Mouse (Mus musculus) urinary bladder, postnatal 14 days (tissue): ENCODE measurements around the gene Zscan22.
"Not testable (repeated sequence)": the region's sequence is repeated elsewhere in the genome, so short reads cannot be mapped to it uniquely, and the experiment has no call there.

Experiments used
- DNase-seq: peaks from one replicate; pipeline ENCODE4 v3.0.0; 2021; ENCODE audit warnings: low spot score

The Zscan22 gene

GRCm38 (mm10) chr7:12897655-12898410 lies at the start of gene Zscan22:
Zscan22 (plus strand) TSS chr7:12897815.
- peak; percentile 92 for DNase-seq

- DNase-seq = no peak
These were observed 23.3 kb upstream of the Zscan22 start for GRCm38 (mm10) chr7:12874301-12874700.

DNA sequence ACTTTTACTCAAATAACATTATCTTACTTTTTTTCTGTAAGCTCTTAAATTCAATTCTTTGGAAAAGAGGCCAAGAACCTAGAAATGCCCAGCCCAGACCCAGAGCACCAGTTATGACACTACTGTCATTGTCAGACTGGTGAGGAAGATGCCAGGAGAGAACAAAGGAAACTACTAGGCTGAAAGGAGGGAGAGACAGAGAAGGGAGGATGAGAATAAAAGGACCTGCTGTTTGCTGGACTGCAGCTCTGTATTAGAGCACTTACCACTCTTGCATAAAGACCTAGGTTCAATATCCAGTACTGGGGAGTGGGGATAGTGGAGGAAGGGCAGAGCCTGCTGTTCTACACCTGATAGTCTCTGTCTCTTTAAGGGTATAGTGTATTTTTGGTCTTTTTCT lies 17.6 kb upstream of the Zscan22 start:
- DNase-seq = no peak

- DNase-seq = not testable (repeated sequence)
These were observed 17.1 kb upstream of the Zscan22 start for GRCm38 (mm10) chr7:12880497-12880896.

DNA sequence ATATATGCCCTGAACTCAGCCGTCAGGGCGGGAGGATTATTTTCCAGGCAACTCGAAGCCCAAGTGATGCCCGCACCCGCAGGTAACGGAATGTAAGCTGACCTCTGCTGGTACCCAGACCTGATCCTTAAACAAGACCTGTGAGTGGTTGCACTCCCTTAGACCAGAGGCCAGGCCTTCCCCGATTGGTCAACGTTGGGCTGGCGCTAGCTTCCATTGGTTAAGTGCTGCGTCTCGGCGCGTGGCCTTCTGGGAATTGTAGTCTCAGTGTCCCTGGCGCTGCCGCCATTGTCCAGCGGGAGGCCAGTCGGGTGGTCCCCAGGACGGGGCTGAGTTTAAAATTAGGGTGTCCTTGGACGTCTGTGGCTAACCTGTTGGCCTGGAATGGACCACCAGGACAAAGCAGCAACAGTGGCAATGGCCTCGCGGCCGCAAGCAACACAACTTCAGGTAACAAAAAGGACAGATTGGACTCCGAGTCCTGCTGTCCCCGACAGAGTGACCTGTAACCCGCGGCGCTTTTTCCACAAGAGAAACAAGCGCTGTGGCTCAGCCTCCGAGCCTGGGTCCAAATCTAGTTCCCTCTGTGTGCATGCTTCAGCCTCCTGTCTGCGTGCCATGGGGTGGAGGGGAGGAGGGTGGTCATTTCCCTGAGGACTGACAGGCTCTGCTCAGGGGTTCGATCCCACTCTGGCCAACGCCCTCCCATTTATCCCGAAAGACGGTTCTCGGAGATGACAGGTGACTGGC lies 16.5 kb upstream of the Zscan22 start, which contains the start of gene Zfp128:
TSS of gene Zfp128 (plus strand) at position 267 of the 750 bp plus-strand sequence.
- DNase-seq = peak; percentile 94

DNA sequence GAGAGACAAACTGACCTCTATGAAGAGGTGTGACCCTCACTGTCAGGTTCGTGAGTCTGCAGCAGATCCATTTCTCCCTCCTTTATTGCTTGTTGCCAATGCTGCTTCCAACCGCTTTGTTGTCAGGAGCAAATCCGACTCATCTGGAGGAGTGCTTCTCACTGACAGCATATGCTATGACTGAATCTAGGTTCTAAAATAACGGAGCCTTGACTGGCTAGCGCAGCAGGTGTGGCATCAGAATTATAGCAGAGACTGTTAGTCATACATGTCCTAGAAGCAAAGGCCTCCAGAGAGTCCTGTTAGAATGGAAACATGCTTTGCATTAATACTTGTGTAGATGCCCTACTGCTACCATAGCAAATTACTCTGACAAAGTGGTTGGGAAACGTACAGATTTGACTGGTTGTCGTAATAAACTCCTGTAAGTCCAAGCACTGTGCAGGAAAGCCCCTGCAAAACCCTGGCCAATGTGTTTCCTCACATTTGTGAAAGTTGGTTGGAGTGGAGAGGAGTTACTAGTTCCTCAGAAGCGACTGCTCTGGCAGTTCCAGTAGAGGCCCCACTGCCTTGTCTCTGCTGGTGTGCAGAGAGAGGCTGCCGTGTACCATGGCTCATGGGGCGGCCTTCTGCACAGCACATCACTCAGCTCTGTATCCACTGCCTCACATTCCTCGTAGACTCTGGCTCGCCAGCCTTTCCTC lies 10.9 kb upstream of the Zscan22 start:
- no peak for DNase-seq

- no peak for DNase-seq
These were observed 10.0 kb upstream of the Zscan22 start for GRCm38 (mm10) chr7:12887585-12887984.

DNA sequence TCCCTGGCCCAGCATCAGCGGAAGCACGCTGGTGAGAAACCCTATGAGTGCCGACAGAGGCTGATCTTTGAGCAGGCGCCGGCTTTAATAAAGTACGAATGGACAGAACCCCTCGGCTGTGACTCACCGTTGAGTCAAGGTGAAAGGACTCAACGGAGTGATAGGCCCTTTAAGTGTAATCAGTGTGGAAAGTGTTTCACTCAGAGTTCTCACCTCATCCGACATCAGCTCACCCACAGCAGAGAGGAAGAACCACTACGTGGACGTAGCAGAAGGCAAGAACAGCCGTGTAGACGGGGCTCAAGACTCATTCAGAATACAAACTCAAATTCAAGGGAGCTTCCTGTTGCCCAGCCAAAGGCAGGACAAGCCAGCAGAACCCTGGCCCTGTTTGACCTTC lies 6.7 kb upstream of the Zscan22 start:
- no peak for DNase-seq

DNA sequence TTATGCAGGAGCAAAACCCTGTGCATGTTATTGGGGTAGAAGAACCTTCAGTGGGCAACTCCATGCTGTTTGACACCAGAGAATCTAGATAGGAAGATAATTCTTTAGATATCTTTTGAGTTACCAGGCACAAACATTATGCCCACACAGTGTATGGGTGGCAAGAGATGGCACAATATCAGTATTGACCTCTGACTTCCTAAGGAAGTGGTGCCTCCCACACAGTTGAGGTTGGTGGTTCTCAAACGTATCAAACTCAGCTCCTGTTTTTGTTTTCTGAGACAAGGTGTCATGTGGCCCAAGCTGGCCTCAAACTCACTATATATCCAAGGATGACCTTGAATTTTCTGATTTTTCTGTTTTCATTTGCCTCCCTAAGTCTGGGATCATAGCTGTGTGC lies 6.3 kb upstream of the Zscan22 start:
- no peak for DNase-seq

- DNase-seq = no peak
These were observed 3.9 kb downstream of the Zscan22 start for GRCm38 (mm10) chr7:12901517-12901916.

- no peak for DNase-seq
These were observed 6.0 kb downstream of the Zscan22 start for GRCm38 (mm10) chr7:12903623-12904022.

DNA sequence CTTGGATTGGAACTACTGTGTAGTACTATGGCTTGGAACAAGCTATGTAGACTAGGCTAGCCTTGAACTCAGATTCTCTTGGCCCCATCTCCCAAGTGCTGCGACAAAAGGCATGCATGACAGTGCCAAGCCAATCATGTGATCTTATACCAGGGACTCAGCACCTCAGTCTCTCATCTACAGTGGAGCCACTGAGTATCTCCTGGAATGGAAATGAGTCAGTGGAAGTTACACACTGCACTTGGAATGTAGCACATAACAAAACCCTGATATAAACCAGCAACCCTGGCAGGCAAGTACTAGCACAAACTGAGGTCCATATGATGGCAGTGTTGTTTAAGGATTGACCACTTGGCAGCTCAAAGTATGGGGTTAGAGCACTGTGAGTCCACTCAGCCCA lies 7.5 kb downstream of the Zscan22 start:
- no peak for DNase-seq

GRCm38 (mm10) chr7:12909498-12909962 lies 11.9 kb downstream of the Zscan22 start:
- DNase-seq = peak; percentile 83

GRCm38 (mm10) chr7:12910181-12910668 lies 12.6 kb downstream of the Zscan22 start:
- DNase-seq = peak; percentile 48

DNA sequence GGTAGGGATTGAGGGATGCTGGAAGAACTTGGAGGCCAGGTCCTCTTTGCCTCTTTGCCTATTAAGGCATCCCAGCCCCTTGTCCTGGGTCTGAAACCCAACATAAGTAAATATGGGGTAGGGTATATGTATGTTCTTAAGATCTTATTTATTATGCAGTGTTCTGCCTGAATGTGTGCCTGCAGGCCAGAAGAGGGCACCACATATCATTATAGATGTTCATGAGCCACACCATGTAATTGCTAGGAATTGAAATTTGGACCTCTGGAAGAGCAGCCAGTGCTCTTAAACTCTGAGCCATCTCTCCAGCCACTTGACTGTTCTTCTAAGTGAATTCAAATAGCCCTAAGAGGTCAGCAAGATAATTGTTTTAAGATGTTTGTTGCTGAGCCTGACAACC lies 15.9 kb downstream of the Zscan22 start:
- DNase-seq = no peak

GRCm38 (mm10) chr7:12920495-12920894 lies 22.9 kb downstream of the Zscan22 start:
- DNase-seq = not testable (repeated sequence)

GRCm38 (mm10) chr7:12921318-12921704 lies 23.7 kb downstream of the Zscan22 start:
- DNase-seq = no peak

DNA sequence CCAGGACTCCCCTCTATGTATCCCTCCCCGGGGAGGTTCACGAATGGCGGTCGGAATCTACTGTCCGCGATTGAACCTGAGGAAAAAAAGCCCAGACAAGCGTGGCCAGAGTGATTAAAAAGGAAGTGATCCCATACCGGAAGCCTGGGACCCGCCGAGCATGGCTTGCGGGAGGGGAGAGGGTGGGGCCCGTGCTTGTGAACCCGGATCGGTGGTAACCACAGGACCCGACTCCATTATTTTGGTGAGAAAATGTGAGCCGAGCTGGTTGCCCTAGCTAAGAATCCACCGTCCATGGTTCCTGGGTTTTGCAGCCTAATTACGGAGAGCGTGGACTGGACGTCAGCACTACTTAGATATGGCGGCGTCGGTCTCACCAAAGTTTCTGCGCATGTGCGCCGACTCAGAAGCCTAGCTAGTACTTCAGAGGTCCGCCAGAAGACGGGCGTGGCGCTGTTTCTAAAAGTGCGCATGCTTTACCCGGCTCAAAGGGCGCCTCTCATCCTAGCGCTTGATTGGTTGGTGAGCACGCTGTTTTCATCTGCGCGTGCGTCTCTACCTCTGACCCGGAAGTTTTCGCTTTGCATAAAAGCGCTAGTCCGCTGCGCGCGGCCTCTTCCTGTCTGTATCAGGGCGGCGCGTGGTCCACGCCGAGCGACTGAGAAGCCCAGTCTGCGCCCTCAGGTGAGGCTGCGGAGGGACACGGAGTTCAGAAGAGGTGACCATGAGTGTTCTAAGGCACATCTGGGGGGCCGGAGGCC lies 24.3 kb downstream of the Zscan22 start, which contains the start of gene Rps5:
TSS of gene Rps5 (plus strand) at position 586 of the 761 bp plus-strand sequence.
- DNase-seq = peak; percentile 99

DNA sequence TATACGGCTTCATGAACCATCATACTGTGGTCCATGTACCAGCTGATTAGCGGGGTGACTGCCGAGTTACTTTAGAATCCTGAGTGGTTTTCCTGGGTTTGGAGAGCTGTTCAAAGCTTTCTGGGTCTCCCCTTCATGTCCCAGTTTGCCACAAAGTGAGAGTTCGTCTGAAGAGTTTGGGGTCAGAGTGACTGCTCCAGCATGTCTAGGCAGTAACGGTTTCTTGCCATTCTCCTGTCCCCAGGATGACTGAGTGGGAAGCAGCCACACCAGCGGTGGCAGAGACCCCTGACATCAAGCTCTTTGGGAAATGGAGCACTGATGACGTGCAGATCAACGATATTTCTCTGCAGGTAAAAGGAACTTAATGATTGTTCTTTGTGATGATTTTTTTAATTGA lies 25.1 kb downstream of the Zscan22 start:
- DNase-seq = no peak

GRCm38 (mm10) chr7:12926316-12926715 lies 28.7 kb downstream of the Zscan22 start:
- DNase-seq = no peak

DNA sequence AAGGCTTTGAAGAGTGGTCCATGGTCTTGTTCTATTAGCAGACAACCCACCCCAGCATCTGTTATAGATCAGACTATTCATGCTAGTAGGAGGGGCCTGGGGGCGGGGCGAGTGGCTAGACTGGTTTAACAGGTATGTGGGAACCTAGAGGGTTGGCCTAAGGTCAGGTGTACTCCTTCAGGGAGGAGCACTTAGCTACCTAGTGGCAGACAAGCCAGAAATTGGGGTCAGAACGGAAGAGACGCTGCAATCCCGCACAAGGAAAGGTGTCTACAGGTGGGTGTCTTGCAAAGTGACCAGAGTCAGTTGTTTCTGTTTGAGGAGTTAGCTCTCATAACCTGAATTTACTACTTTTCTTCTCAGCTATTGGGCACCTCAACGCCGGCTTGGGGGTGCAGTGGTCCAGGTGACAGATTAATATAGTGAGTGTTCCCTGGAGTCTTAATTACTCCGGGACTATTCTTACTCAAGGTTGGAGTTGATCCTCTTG lies 29.6 kb downstream of the Zscan22 start, which contains the start of gene Rnf225:
TSS of gene Rnf225 (plus strand) at position 226 of the 490 bp plus-strand sequence.
- peak; percentile 93 for DNase-seq
